Mouse (Mus musculus): ENCODE results near the gene Foxp1. TPM values are rescaled to one million over a fixed set of nuclear protein-coding genes. Genes with fewer than 3 reads are reported as not detected.

The Foxp1 gene
- polyA plus RNA-seq, 1 experiment from 2014 or later: 45.3 TPM

GRCm38 (mm10) chr6:98948153-98949141 is 574.1 kb downstream of the Foxp1 start:
- Histone ChIP-seq H3K4me1 (replicated peaks; ENCODE audit: control insufficient read depth, insufficient read depth, low read length) (0 out of 2 replicates have a peak, but pooled peaks cover 7% of the 10 kb centered on the region), H3K27ac (ENCODE audit: low read depth, low read length) (no peak overlapping the region), H3K36me3 (ENCODE audit: control insufficient read depth, insufficient read depth) (peaks cover 29% of the 10 kb centered on the region), H3K4me3 (ENCODE audit: low read depth, low read length) (no peak overlapping the region), H3K9ac (ENCODE audit: low read depth, low read length) (no peak overlapping the region), H3K27me3 (replicated peaks; ENCODE audit: control insufficient read depth, insufficient read depth, low read length) (no peaks in the 10 kb centered on the region), H3K9me3 (ENCODE audit: control insufficient read depth) (no peaks in the 10 kb centered on the region), H3K4me2 (replicated peaks; ENCODE audit: low read depth) (no peak overlapping the region)
- TF ChIP-seq CTCF (IDR thresholded peaks at IDR 0.05; ENCODE audit: low read depth): no peak
- ATAC-seq: no peak
- WGBS: 86% methylated on average over 21 of the region's 21 CpGs

- H3K4me3 ChIP-seq (ENCODE audit: low read depth, low read length): no peak overlapping the region
- ATAC-seq: no peak
Observed at GRCm38 (mm10) chr6:98947486-98948152, 574.9 kb downstream of the Foxp1 start.

GRCm38 (mm10) chr6:98946731-98947130 is 575.8 kb downstream of the Foxp1 start:
- H3K27ac ChIP-seq (ENCODE audit: low read depth, low read length): no peak overlapping the region

More at GRCm38 (mm10) chr6:98947486-98948152, 574.9 kb downstream of the Foxp1 start:
- Histone ChIP-seq H3K4me2 (replicated peaks; ENCODE audit: low read depth) (no peak overlapping the region), H3K27me3 (replicated peaks; ENCODE audit: control insufficient read depth, insufficient read depth, low read length) (no peaks in the 10 kb centered on the region), H3K9me3 (ENCODE audit: control insufficient read depth) (no peaks in the 10 kb centered on the region), H3K27ac (ENCODE audit: low read depth, low read length) (no peak overlapping the region), H3K4me1 (replicated peaks; ENCODE audit: control insufficient read depth, insufficient read depth, low read length) (0 out of 2 replicates have a peak, but pooled peaks cover 7% of the 10 kb centered on the region), H3K36me3 (ENCODE audit: control insufficient read depth, insufficient read depth) (peaks cover 30% of the 10 kb centered on the region), H3K9ac (ENCODE audit: low read depth, low read length) (no peak overlapping the region)
- no peak for TF ChIP-seq CTCF (IDR thresholded peaks at IDR 0.05; ENCODE audit: low read depth)
- 73% methylated on average over 11 of the region's 11 CpGs for WGBS

GRCm38 (mm10) chr6:98945496-98946412 is 576.8 kb downstream of the Foxp1 start:
- Histone ChIP-seq H3K36me3 (ENCODE audit: control insufficient read depth, insufficient read depth) (peaks cover 41% of the 10 kb centered on the region), H3K9me3 (ENCODE audit: control insufficient read depth) (no peaks in the 10 kb centered on the region), H3K4me3 (ENCODE audit: low read depth, low read length) (no peak overlapping the region), H3K9ac (ENCODE audit: low read depth, low read length) (no peak overlapping the region), H3K4me2 (replicated peaks; ENCODE audit: low read depth) (no peak overlapping the region), H3K27me3 (replicated peaks; ENCODE audit: control insufficient read depth, insufficient read depth, low read length) (no peaks in the 10 kb centered on the region), H3K27ac (ENCODE audit: low read depth, low read length) (no peak overlapping the region), H3K4me1 (replicated peaks; ENCODE audit: control insufficient read depth, insufficient read depth, low read length) (0 out of 2 replicates have a peak, but pooled peaks cover 5% of the 10 kb centered on the region)
- TF ChIP-seq CTCF (IDR thresholded peaks at IDR 0.05; ENCODE audit: low read depth): no peak
- 80% methylated on average over 21 of the region's 21 CpGs for WGBS
- ATAC-seq: no peak

More at GRCm38 (mm10) chr6:98946731-98947130, 575.8 kb downstream of the Foxp1 start:
- Histone ChIP-seq H3K27me3 (replicated peaks; ENCODE audit: control insufficient read depth, insufficient read depth, low read length) (no peaks in the 10 kb centered on the region), H3K4me2 (replicated peaks; ENCODE audit: low read depth) (no peak overlapping the region), H3K9ac (ENCODE audit: low read depth, low read length) (no peak overlapping the region), H3K9me3 (ENCODE audit: control insufficient read depth) (no peaks in the 10 kb centered on the region), H3K4me1 (replicated peaks; ENCODE audit: control insufficient read depth, insufficient read depth, low read length) (0 out of 2 replicates have a peak, but pooled peaks cover 7% of the 10 kb centered on the region), H3K36me3 (ENCODE audit: control insufficient read depth, insufficient read depth) (peaks cover 32% of the 10 kb centered on the region), H3K4me3 (ENCODE audit: low read depth, low read length) (no peak overlapping the region)
- WGBS: 94% methylated on average over 4 of the region's 4 CpGs
- TF ChIP-seq CTCF (IDR thresholded peaks at IDR 0.05; ENCODE audit: low read depth): no peak
- no peak for ATAC-seq

GRCm38 (mm10) chr6:98938348-98938747 is 584.2 kb downstream of the Foxp1 start:
- no peak overlapping the region for H3K9ac ChIP-seq (ENCODE audit: low read depth, low read length)
- no peaks in the 10 kb centered on the region for H3K27me3 ChIP-seq (replicated peaks; ENCODE audit: control insufficient read depth, insufficient read depth, low read length)
- H3K4me3 ChIP-seq (ENCODE audit: low read depth, low read length): no peak overlapping the region
- H3K36me3 ChIP-seq (ENCODE audit: control insufficient read depth, insufficient read depth): peaks cover 69% of the 10 kb centered on the region
- no peak for ATAC-seq
- 71% methylated on average over 8 of the region's 8 CpGs for WGBS
- no peak overlapping the region for H3K27ac ChIP-seq (ENCODE audit: low read depth, low read length)
- no peak overlapping the region for H3K4me2 ChIP-seq (replicated peaks; ENCODE audit: low read depth)
- H3K4me1 ChIP-seq (replicated peaks; ENCODE audit: control insufficient read depth, insufficient read depth, low read length): no peaks in the 10 kb centered on the region
- H3K9me3 ChIP-seq (ENCODE audit: control insufficient read depth): no peaks in the 10 kb centered on the region
- TF ChIP-seq CTCF (IDR thresholded peaks at IDR 0.05; ENCODE audit: low read depth): no peak

Measured in intestine, postnatal 0 days (tissue).